Mouse (Mus musculus) spleen, adult 2 months (tissue): ENCODE measurements around the gene Arhgef3. TPM values are rescaled to one million over a fixed set of nuclear protein-coding genes. Genes with fewer than 3 reads are reported as not detected.

Source experiments
- DNase-seq, 2 experiments: peaks; one replicate each; pipeline versions ENCODE4 v3.0.0 to v3.0.0-alpha.2; 2012 to 2021; ENCODE audit warnings: low spot score in 2 of 2, low read depth in 1 of 2
- H3K27ac ChIP-seq: fragments of 200-500 bp; 2 replicates; pipeline ENCODE4 v1.5.1; 2012; ENCODE audit warnings: low read length, inconsistent platforms; ENCODE audit not compliant: insufficient read depth
- H3K27me3 ChIP-seq: fragments of 200-500 bp; 2 replicates; pipeline ENCODE4 v1.6.1; 2012; ENCODE audit warnings: mild to moderate bottlenecking, moderate library complexity, low read length, inconsistent platforms; ENCODE audit not compliant: control insufficient read depth, insufficient read depth
- H3K36me3 ChIP-seq: fragments of 200-500 bp; 2 replicates; pipeline ENCODE4 v1.6.1; 2012; ENCODE audit warnings: mild to moderate bottlenecking, low read length, inconsistent platforms; ENCODE audit not compliant: control insufficient read depth, insufficient read depth
- H3K4me1 ChIP-seq: fragments of 200-500 bp; 2 replicates; pipeline ENCODE4 v1.6.1; 2011; ENCODE audit warnings: inconsistent platforms; ENCODE audit not compliant: control insufficient read depth, insufficient read depth, insufficient read length
- H3K4me3 ChIP-seq: fragments of 200-500 bp; 2 replicates; pipeline ENCODE4 v1.5.1; 2011; ENCODE audit warnings: mild to moderate bottlenecking, inconsistent platforms; ENCODE audit not compliant: insufficient read depth, insufficient read length; ENCODE audit errors: extremely low read depth
- CTCF ChIP-seq: fragments of 200-500 bp; IDR thresholded peaks from 2 replicates; pipeline ENCODE4 v1.5.1; 2011; ENCODE audit warnings: mild to moderate bottlenecking, inconsistent platforms; ENCODE audit not compliant: insufficient read depth, insufficient read length, insufficient replicate concordance; ENCODE audit errors: extremely low read depth
- POLR2A ChIP-seq: fragments of 200-500 bp; IDR thresholded peaks from 2 replicates; pipeline ENCODE4 v1.6.1; 2011; ENCODE audit warnings: low read depth, low read length, inconsistent platforms
- WGBS: fragments of 180-500 bp; shearing (Covaris S2); methylation state at CpG from one replicate; pipeline ENCODE4 v1.1.7; 2018; 5-methylcytosine and 5-hydroxymethylcytosine counted together
- polyA plus RNA-seq: library from polyadenylated mRNA; depleted of rRNA; stranded (reverse); fragments of >200 nt; gene quantifications from 2 replicates; pipeline ENCODE4 v1.2.3, GENCODE M21; 2012

Arhgef3 gene
- polyA plus RNA-seq, 1 experiment: 21.1 TPM

- Histone ChIP-seq H3K27me3 (no peaks in the 10 kb centered on the region), H3K36me3 (no peaks in the 10 kb centered on the region), H3K4me1 (no peaks in the 10 kb centered on the region), H3K27ac (no peak overlapping the region), H3K4me3 (no peak overlapping the region)
- TF ChIP-seq POLR2A (no peak), CTCF (no peak)
- 88% methylated on average over 2 of the region's 2 CpGs for WGBS
- DNase-seq: no peak
These were observed 99.5 kb downstream of the Arhgef3 start for GRCm38 (mm10) chr14:27214232-27214631.

GRCm38 (mm10) chr14:27219668-27220067 is 105.0 kb downstream of the Arhgef3 start:
- Histone ChIP-seq H3K36me3 (no peaks in the 10 kb centered on the region), H3K4me3 (no peak overlapping the region), H3K4me1 (peaks cover 5% of the 10 kb centered on the region; the same call in 1 of the 2 replicates), H3K27ac (no peak overlapping the region), H3K27me3 (no peaks in the 10 kb centered on the region)
- no peak for DNase-seq
- WGBS: 72% methylated on average over 7 of the region's 7 CpGs
- TF ChIP-seq CTCF (no peak), POLR2A (no peak)

GRCm38 (mm10) chr14:27220297-27220696 is 105.6 kb downstream of the Arhgef3 start:
- DNase-seq: no peak
- Histone ChIP-seq H3K27me3 (no peaks in the 10 kb centered on the region), H3K4me3 (no peak overlapping the region), H3K36me3 (no peaks in the 10 kb centered on the region), H3K27ac (no peak overlapping the region), H3K4me1 (peaks cover 8% of the 10 kb centered on the region; the same call in 1 of the 2 replicates)
- TF ChIP-seq POLR2A: no peak
- TF ChIP-seq CTCF: no peak
- 72% methylated on average over 12 of the region's 12 CpGs for WGBS

- TF ChIP-seq POLR2A: no peak
- no peak for TF ChIP-seq CTCF
- Histone ChIP-seq H3K4me3 (no peak overlapping the region), H3K27ac (no peak overlapping the region), H3K4me1 (peaks cover 21% of the 10 kb centered on the region; the same call in 1 of the 2 replicates), H3K36me3 (no peaks in the 10 kb centered on the region), H3K27me3 (no peaks in the 10 kb centered on the region)
- WGBS: 87% methylated on average over 7 of the region's 7 CpGs
- DNase-seq: no peak
These were observed 109.9 kb downstream of the Arhgef3 start for GRCm38 (mm10) chr14:27224636-27225035.

- WGBS: 97% methylated on average over 3 of the region's 3 CpGs
- Histone ChIP-seq H3K27me3 (no peaks in the 10 kb centered on the region), H3K27ac (no peak overlapping the region), H3K36me3 (no peaks in the 10 kb centered on the region), H3K4me3 (no peak overlapping the region), H3K4me1 (peaks cover 34% of the 10 kb centered on the region; the same call in 1 of the 2 replicates)
- DNase-seq: no peak
- TF ChIP-seq POLR2A: no peak
- TF ChIP-seq CTCF: no peak
These were observed 111.6 kb downstream of the Arhgef3 start for GRCm38 (mm10) chr14:27226288-27226687.

- Histone ChIP-seq H3K4me3 (no peak overlapping the region), H3K36me3 (no peaks in the 10 kb centered on the region), H3K27ac (peak overlapping the region; percentile 95), H3K27me3 (no peaks in the 10 kb centered on the region), H3K4me1 (peaks cover 33% of the 10 kb centered on the region; the same call in 1 of the 2 replicates)
- 84% methylated on average over 2 of the region's 2 CpGs for WGBS
- no peak for TF ChIP-seq POLR2A
- DNase-seq: no peak
These were observed 113.6 kb downstream of the Arhgef3 start for GRCm38 (mm10) chr14:27228288-27228687.

GRCm38 (mm10) chr14:27228941-27229371 is 114.3 kb downstream of the Arhgef3 start:
- peak overlapping the region; percentile 95 for H3K27ac ChIP-seq
- no peaks in the 10 kb centered on the region for H3K27me3 ChIP-seq
- DNase-seq: no peak
- TF ChIP-seq CTCF (no peak), POLR2A (no peak)
- 43% methylated on average over 5 of the region's 5 CpGs for WGBS
- H3K4me1 ChIP-seq: peaks cover 37% of the 10 kb centered on the region; the same call in 1 of the 2 replicates
- no peak overlapping the region for H3K4me3 ChIP-seq
- no peaks in the 10 kb centered on the region for H3K36me3 ChIP-seq
